Mouse (Mus musculus) ES-Bruce4 (cell line): ENCODE measurements around the gene St3gal3. TPM values are rescaled to one million over a fixed set of nuclear protein-coding genes. Genes with fewer than 3 reads are reported as not detected.

Experiments
- H3K27ac ChIP-seq: 2 replicates; pipeline ENCODE4 v1.5.1; 2012; ENCODE audit warnings: low read length, inconsistent platforms; ENCODE audit not compliant: insufficient read depth
- H3K27me3 ChIP-seq: 2 replicates; pipeline ENCODE4 v1.6.1; 2012; ENCODE audit warnings: mild to moderate bottlenecking, low read length, inconsistent platforms; ENCODE audit not compliant: control insufficient read depth, poor library complexity, insufficient read depth, severe bottlenecking
- H3K36me3 ChIP-seq: 2 replicates; pipeline ENCODE4 v1.6.1; 2012; ENCODE audit warnings: inconsistent platforms, mild to moderate bottlenecking, low read length, moderate library complexity; ENCODE audit not compliant: control insufficient read depth, poor library complexity, insufficient read depth, severe bottlenecking
- H3K4me1 ChIP-seq: one replicate; pipeline ENCODE4 v1.8.1; 2011; ENCODE audit warnings: low read length; ENCODE audit not compliant: control insufficient read depth, insufficient read depth
- H3K4me3 ChIP-seq: 2 replicates; pipeline ENCODE4 v1.5.1; 2011; ENCODE audit warnings: low read depth, mild to moderate bottlenecking, low read length
- H3K9ac ChIP-seq: 2 replicates; pipeline ENCODE4 v1.6.1; 2012; ENCODE audit warnings: low read depth, mild to moderate bottlenecking, inconsistent platforms; ENCODE audit not compliant: poor library complexity, severe bottlenecking
- H3K9me3 ChIP-seq: replicated peaks from 2 replicates; pipeline ENCODE4 v1.6.1; 2012; ENCODE audit warnings: mild to moderate bottlenecking, low read length, inconsistent platforms; ENCODE audit not compliant: control insufficient read depth, poor library complexity, insufficient read depth, severe bottlenecking
- CTCF ChIP-seq: IDR thresholded peaks from one replicate; pipeline ENCODE4 v1.8.1; 2011; ENCODE audit warnings: low read depth, low read length
- EP300 ChIP-seq: IDR thresholded peaks from 2 replicates; pipeline ENCODE4 v1.6.1; 2011; ENCODE audit warnings: low read depth, low read length; ENCODE audit not compliant: insufficient read depth
- POLR2A ChIP-seq: IDR thresholded peaks from one replicate; pipeline ENCODE4 v1.8.1; 2011; ENCODE audit warnings: low read length; ENCODE audit not compliant: insufficient read depth
- polyA plus RNA-seq: library from polyadenylated mRNA; stranded (reverse); fragments of >200 nt; gene quantifications from 2 replicates; pipeline ENCODE4 v1.2.4, GENCODE M21; 2011; ENCODE audit warnings: low read depth; ENCODE audit not compliant: missing spikeins, insufficient read depth, insufficient read length

Gene St3gal3
- polyA plus RNA-seq, 1 experiment, result 13.9 TPM

DNA sequence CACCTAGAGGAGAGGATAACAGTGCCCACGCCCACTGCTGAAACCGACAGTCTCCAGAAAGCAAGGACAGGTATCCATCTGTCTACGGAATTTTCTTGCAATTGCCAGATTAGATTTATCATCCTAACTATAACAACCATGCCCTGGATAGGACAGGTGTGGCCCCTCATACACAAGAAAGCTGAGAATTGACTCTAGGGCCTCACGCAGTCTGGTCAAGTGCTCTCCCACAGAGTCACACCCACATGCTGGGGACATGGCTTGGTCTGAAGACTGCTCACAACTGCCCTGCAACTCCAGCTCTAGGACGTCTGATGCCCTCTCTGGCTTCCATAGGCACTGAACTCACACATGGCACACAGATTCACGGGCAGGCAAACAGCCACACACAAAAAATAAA, 61.6 kb downstream of the St3gal3 start:
- no peak overlapping the region for H3K4me3 ChIP-seq
- H3K27me3 ChIP-seq, result no peaks in the 10 kb centered on the region
- H3K36me3 ChIP-seq, result no peaks in the 10 kb centered on the region
- peaks cover 6% of the 10 kb centered on the region for H3K4me1 ChIP-seq
- no peak overlapping the region for H3K27ac ChIP-seq
- TF ChIP-seq EP300, result no peak
- TF ChIP-seq CTCF, result no peak
- TF ChIP-seq POLR2A, result no peak
- no peak overlapping the region for H3K9ac ChIP-seq
- no peaks in the 10 kb centered on the region for H3K9me3 ChIP-seq

DNA sequence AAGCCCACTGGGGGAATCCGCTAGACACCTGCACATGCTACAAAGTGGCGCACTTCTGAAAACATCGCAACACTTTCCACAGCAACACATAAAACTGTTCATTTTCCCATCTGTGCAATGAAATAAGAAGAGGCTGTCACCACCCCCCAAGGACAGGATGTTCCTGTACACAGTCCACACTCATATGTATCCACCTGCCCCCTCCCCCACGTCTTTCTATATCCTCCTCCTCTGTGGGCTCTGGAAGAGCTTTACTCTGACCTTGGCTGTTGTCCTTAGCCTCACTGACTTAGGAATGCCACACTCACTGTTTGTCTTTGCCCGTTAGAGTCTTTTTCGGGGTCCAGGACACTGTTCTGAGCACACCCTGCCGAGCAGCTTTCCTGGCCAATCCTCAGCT, 62.8 kb downstream of the St3gal3 start:
- H3K4me1 ChIP-seq, result peaks cover 6% of the 10 kb centered on the region
- H3K9ac ChIP-seq, result no peak overlapping the region
- H3K9me3 ChIP-seq, result no peaks in the 10 kb centered on the region
- H3K36me3 ChIP-seq, result no peaks in the 10 kb centered on the region
- no peak overlapping the region for H3K27ac ChIP-seq
- H3K4me3 ChIP-seq, result no peak overlapping the region
- no peaks in the 10 kb centered on the region for H3K27me3 ChIP-seq
- no peak for TF ChIP-seq EP300
- TF ChIP-seq POLR2A, result no peak
- no peak for TF ChIP-seq CTCF

DNA sequence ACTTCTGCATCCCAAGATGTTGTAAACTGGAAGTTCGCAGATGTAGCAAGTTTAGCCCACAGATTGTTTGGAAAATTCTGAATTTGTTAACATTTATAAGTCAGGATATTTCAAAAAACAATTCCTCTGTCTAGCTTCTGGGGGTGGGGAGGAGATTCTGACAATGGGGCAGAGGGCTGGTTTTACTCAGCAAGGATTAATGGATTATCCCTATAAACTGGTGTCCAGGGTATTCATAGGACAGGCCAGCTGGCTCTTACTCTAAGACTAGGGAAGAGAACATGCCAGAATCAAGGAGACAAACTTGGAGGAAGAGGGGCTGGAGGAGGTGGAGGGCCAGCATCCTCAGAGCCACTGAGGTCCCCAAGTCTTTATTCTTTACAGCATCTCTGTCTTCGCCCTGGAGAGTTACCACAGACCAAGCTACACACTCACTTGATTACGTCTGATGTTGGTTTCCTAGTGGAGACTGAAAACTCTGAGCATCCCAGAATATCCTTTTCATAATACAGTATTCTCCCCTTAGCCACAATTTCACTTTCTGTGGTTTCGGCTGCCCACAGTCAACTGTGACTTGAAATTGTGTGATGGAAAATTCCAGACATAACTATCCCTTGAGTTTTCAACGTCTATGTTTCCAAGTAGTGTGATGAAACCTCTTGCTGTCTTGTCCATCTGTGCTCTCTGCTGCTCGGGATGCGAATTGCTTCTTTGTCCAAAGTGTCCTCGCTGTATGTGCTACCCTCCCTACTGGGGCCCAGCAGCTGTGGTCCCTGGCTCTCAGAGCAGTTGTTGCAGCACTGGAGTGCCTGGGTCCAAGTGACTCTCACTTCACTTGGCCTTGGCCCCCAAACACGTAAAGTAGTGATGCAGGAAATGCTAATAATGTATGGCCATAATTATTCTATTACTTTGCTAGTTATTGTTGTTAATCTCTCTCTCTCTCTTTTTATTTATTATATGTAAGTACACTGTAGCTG, 64.2 kb downstream of the St3gal3 start:
- no peak for TF ChIP-seq EP300
- TF ChIP-seq CTCF, result no peak
- no peak for TF ChIP-seq POLR2A
- Histone ChIP-seq H3K4me1 (peaks cover 6% of the 10 kb centered on the region), H3K9me3 (no peaks in the 10 kb centered on the region), H3K36me3 (no peaks in the 10 kb centered on the region), H3K4me3 (no peak overlapping the region), H3K27ac (no peak overlapping the region), H3K9ac (no peak overlapping the region), H3K27me3 (no peaks in the 10 kb centered on the region)

DNA sequence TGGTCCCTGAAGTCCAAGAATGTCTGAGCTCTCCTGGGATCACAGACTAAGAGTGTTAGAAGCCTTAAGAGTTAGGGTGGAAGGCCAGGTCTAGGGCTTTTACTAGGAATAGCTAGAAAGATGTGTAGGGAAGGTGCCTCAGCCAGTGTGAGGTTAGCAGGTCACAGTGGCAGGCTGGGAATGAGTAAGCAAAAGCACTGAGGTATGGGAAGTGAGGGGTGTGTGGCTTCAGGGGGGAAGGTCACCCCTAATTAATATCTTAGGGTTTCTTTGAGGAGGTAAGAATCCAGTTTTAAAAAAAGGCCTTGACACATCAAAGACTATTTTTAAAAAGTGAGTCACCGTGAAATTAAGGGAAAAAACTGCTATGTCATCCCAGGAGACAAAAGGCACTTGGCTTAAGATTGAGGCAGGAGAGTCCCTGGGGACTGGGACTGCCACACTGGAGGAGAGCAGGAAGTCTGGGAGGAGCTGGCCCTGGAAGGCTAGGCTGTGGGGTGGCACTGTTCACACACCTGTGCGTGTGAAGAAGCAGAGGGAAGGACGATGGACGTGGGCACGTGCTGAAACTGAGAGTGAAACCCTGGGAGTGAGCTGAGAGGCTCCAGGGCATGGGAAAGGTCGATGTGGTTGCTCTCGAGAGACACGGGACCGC, 72.8 kb downstream of the St3gal3 start:
- no peak overlapping the region for H3K9ac ChIP-seq
- H3K27me3 ChIP-seq, result no peaks in the 10 kb centered on the region
- no peak overlapping the region for H3K27ac ChIP-seq
- no peaks in the 10 kb centered on the region for H3K9me3 ChIP-seq
- peaks cover 10% of the 10 kb centered on the region for H3K4me1 ChIP-seq
- H3K4me3 ChIP-seq, result no peak overlapping the region
- H3K36me3 ChIP-seq, result no peaks in the 10 kb centered on the region
- TF ChIP-seq EP300 (no peak), CTCF (no peak), POLR2A (no peak)

DNA sequence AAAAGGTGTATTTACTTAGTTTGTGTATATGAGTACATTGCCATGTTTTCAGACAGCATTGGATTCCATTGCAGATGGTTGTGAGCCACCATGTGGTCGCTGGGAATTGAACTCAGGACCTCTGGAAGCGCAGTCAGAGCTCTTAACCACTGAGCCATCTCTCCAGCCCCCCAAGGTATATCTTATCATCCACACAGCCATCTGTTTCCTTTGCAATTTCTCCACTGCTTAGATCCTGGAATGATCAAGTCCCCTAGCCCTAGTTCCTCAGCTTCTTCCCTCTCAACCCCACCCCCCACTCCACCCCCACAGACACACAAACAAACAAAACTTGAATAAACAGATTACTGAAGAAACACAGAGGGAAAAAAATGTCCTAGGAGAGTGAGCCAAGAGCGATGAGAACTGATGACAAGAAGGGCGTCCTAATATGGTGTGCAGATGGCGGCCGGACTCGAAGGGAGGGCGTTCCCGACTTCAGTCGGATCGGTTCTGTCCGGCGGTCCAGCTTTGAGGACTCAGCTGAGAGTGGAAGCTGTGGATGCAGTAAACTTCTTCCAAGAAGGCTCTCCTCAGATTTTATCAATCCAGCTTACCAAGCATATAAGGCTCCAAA, 73.7 kb downstream of the St3gal3 start:
- Histone ChIP-seq H3K4me3 (no peak overlapping the region), H3K9me3 (no peaks in the 10 kb centered on the region), H3K9ac (no peak overlapping the region), H3K4me1 (peaks cover 10% of the 10 kb centered on the region), H3K27ac (no peak overlapping the region), H3K36me3 (no peaks in the 10 kb centered on the region), H3K27me3 (no peaks in the 10 kb centered on the region)
- TF ChIP-seq EP300, result no peak
- no peak for TF ChIP-seq CTCF
- no peak for TF ChIP-seq POLR2A
